Mouse (Mus musculus) liver, embryonic 14.5 days (tissue): ENCODE measurements at regions not wholly inside any gene's neighbourhood (a gene's known extent, or its start where the extent isn't known, plus 50 kb on each side); places are given as distances from the start of the nearest gene placed in this dataset.

Source experiments
- CTCF ChIP-seq: IDR thresholded peaks from 2 replicates; pipeline ENCODE4 v1.5.1; 2016; ENCODE audit warnings: antibody characterized with exemption, low read depth, control low read depth
- EP300 ChIP-seq: IDR thresholded peaks from 2 replicates; pipeline ENCODE4 v1.6.1; 2016; ENCODE audit warnings: antibody characterized with exemption, low read depth

DNA sequence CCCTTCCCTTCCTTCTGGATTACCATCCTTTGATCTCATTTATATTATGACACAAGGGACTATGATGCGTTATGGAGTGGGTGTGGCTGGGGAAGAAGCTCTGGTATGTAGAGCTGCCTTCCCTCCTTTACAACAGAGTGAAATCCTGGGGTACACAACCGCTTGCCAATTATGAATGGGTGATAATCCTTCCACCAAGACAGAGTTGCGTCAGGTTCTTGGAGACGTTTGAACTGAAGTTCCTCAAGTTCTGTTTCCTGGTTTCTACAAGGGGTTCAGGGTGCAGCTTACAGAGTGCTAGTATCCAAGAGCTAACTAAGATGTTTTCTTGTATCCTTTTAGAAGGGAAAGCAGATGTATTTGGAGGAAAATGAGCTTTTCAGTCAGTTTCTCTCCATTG, 92.2 kb downstream of the D16Ertd472e start:
- TF ChIP-seq CTCF: no peak
- no peak for TF ChIP-seq EP300
